Mouse (Mus musculus): ENCODE results near the gene Vmn1r38.
"Not testable (repeated sequence)": the region's sequence is repeated elsewhere in the genome, so short reads cannot be mapped to it uniquely, and the experiment has no call there.

Gene Vmn1r38

GRCm38 (mm10) chr6:66782527-66782926 lies at the start of gene Vmn1r38:
Gene Vmn1r38, minus strand, starts transcription at chr6:66782627.
- not testable (repeated sequence) for DNase-seq (ENCODE audit: low read depth)

- no peak for DNase-seq (ENCODE audit: low read depth)
Measured at GRCm38 (mm10) chr6:66810509-66810908, 28.1 kb upstream of the Vmn1r38 start, which contains the start of gene Vmn1r39. Gene Vmn1r39, minus strand, starts transcription at chr6:66810609.

GRCm38 (mm10) chr6:66806311-66806710 lies 23.9 kb upstream of the Vmn1r38 start:
- DNase-seq (ENCODE audit: low read depth): no peak

GRCm38 (mm10) chr6:66805713-66806112 lies 23.3 kb upstream of the Vmn1r38 start:
- DNase-seq (ENCODE audit: low read depth): no peak

- DNase-seq (ENCODE audit: low read depth): not testable (repeated sequence)
Measured at GRCm38 (mm10) chr6:66729082-66729481, 53.3 kb downstream of the Vmn1r38 start, which contains the start of gene Vmn1r37. Gene Vmn1r37, plus strand, starts transcription at chr6:66729382.
